Mouse (Mus musculus): ENCODE data around the gene Gm28043.

DNA sequence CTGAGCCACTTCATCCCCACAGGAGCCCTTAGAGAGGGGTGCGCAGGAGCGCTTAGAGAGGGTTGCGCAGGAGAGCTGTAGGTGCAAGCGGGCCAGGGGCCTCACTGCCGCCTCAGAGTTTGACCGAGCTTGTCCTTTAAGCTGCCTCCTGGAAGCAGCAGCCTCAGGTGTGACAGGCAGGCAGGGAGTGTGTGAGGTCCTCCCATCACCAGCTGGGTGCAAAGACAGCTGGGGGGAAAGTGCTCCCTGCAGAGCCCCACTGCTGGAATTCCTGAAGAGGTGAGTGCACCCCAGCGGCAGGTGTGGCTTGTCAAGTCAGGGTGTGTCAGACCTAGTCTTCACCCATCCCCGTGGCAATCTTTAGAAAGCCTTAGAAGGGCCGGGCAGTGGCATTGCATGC, 27.8 kb upstream of the Gm28043 start:
- TF ChIP-seq POLR2A (IDR thresholded peaks at IDR 0.05; ENCODE audit: low read depth, low read length) (no peak), CTCF (IDR thresholded peaks at IDR 0.05; ENCODE audit: extremely low read depth, insufficient read length, insufficient replicate concordance, low read depth, low read length) (no peak)

All from small intestine, adult 2 months (tissue).